Mouse (Mus musculus) adrenal gland, adult 8-10 months (tissue): ENCODE data around the gene Eva1c. TPM values are rescaled to one million over a fixed set of nuclear protein-coding genes. Genes with fewer than 3 reads are reported as not detected.
"Not testable (repeated sequence)": the region's sequence is repeated elsewhere in the genome, so short reads cannot be mapped to it uniquely, and the experiment has no call there.

ENCODE experiments used
- DNase-seq: peaks from one replicate; pipeline ENCODE4 v3.0.0; 2022
- total RNA-seq, 4 experiments: library from RNA; stranded (reverse); gene quantifications; 2 replicates each; pipeline ENCODE4 v1.2.4; 2022

Eva1c gene
- 1 to 10 TPM; 4.6 to 7.5 (median 6.1) TPM for total RNA-seq

GRCm38 (mm10) chr16:90826457-90826856 is at the start of gene Eva1c:
TSS of gene Eva1c (plus strand) at chr16:90826719.
- no peak for DNase-seq

GRCm38 (mm10) chr16:90779783-90780182 is 46.7 kb upstream of the Eva1c start:
- no peak for DNase-seq

- DNase-seq = no peak
Observed at GRCm38 (mm10) chr16:90783302-90783701, 43.2 kb upstream of the Eva1c start.

GRCm38 (mm10) chr16:90785257-90785656 is 41.3 kb upstream of the Eva1c start:
- no peak for DNase-seq

GRCm38 (mm10) chr16:90788580-90788979 is 37.9 kb upstream of the Eva1c start:
- DNase-seq = no peak

GRCm38 (mm10) chr16:90790946-90791345 is 35.6 kb upstream of the Eva1c start:
- DNase-seq = no peak

GRCm38 (mm10) chr16:90792066-90792465 is 34.5 kb upstream of the Eva1c start:
- no peak for DNase-seq

GRCm38 (mm10) chr16:90792500-90792899 is 34.0 kb upstream of the Eva1c start:
- no peak for DNase-seq

- DNase-seq = no peak
Observed at GRCm38 (mm10) chr16:90794708-90795107, 31.8 kb upstream of the Eva1c start.

GRCm38 (mm10) chr16:90798446-90798845 is 28.1 kb upstream of the Eva1c start:
- no peak for DNase-seq

- no peak for DNase-seq
Observed at GRCm38 (mm10) chr16:90798848-90799247, 27.7 kb upstream of the Eva1c start.

- no peak for DNase-seq
Observed at GRCm38 (mm10) chr16:90799840-90800239, 26.7 kb upstream of the Eva1c start.

GRCm38 (mm10) chr16:90801251-90801650 is 25.3 kb upstream of the Eva1c start:
- no peak for DNase-seq

- DNase-seq = no peak
Observed at GRCm38 (mm10) chr16:90801928-90802327, 24.6 kb upstream of the Eva1c start.

- DNase-seq = no peak
Observed at GRCm38 (mm10) chr16:90804466-90804865, 22.1 kb upstream of the Eva1c start.

- DNase-seq = peak; percentile 99
Observed at GRCm38 (mm10) chr16:90809975-90810715, 16.4 kb upstream of the Eva1c start, which contains the start of gene Urb1. TSS of gene Urb1 (minus strand) at chr16:90810413.

- DNase-seq = no peak
Observed at GRCm38 (mm10) chr16:90810716-90811256, 15.7 kb upstream of the Eva1c start.

GRCm38 (mm10) chr16:90812086-90812485 is 14.4 kb upstream of the Eva1c start:
- DNase-seq = no peak

GRCm38 (mm10) chr16:90820326-90820725 is 6.2 kb upstream of the Eva1c start:
- DNase-seq = no peak

- no peak for DNase-seq
Observed at GRCm38 (mm10) chr16:90821046-90821697, 5.3 kb upstream of the Eva1c start.

GRCm38 (mm10) chr16:90822284-90822935 is 4.1 kb upstream of the Eva1c start:
- DNase-seq = no peak

- no peak for DNase-seq
Observed at GRCm38 (mm10) chr16:90822981-90823380, 3.5 kb upstream of the Eva1c start.

- DNase-seq = not testable (repeated sequence)
Observed at GRCm38 (mm10) chr16:90823986-90824385, 2.5 kb upstream of the Eva1c start.
